Mouse (Mus musculus): Measurements from ENCODE around the gene Nsun3.

DNA sequence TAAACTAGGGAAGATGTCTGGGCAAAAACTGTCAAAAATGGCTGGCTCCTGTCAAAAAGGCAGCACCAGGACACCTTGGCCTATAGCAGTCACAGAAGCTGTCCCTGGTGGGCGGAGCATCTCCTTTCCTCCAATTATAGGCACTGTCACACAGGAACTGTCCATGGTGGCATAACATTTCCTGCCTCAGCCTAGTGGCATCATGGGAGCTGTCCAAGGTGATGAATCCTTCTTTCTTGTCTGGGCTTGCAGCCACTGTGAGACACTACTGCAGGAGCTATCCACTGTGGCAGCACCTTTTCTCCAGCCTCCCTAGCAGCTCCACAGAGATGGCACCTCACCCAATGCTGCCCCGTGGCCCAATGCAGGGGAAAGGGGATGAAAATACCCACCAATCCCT, 28.3 kb downstream of the Nsun3 start:
- TF ChIP-seq POLR2A (IDR thresholded peaks at IDR 0.05; ENCODE audit: extremely low read depth, insufficient read depth, low read length) (no peak), CTCF (IDR thresholded peaks at IDR 0.05; ENCODE audit: low read depth, low read length) (no peak)
